Mouse (Mus musculus): Measurements from ENCODE around the gene Hemk1.

- TF ChIP-seq CTCF (IDR thresholded peaks at IDR 0.05; ENCODE audit: borderline replicate concordance, extremely low read depth, insufficient read depth, insufficient read length) (no peak), POLR2A (IDR thresholded peaks at IDR 0.05; ENCODE audit: borderline replicate concordance, extremely low read depth, insufficient read depth, insufficient read length, poor library complexity, severe bottlenecking) (no peak)
Measured at GRCm38 (mm10) chr9:107322461-107323050, 15.6 kb downstream of the Hemk1 start.
